Mouse (Mus musculus) CD4-positive, CD25-positive, alpha-beta regulatory T cell, adult 9 weeks (primary cell): ENCODE results near the gene Fndc5. TPM values are rescaled to one million over a fixed set of nuclear protein-coding genes. Genes with fewer than 3 reads are reported as not detected.

ENCODE experiments used
- polyA plus RNA-seq: library from polyadenylated mRNA; unstranded; fragments of 100-300 nt; shearing (Covaris generic); gene quantifications from one replicate; pipeline ENCODE4 v1.2.1, GENCODE M21; 2017

Gene Fndc5
- polyA plus RNA-seq = 0.10 TPM

DNA sequence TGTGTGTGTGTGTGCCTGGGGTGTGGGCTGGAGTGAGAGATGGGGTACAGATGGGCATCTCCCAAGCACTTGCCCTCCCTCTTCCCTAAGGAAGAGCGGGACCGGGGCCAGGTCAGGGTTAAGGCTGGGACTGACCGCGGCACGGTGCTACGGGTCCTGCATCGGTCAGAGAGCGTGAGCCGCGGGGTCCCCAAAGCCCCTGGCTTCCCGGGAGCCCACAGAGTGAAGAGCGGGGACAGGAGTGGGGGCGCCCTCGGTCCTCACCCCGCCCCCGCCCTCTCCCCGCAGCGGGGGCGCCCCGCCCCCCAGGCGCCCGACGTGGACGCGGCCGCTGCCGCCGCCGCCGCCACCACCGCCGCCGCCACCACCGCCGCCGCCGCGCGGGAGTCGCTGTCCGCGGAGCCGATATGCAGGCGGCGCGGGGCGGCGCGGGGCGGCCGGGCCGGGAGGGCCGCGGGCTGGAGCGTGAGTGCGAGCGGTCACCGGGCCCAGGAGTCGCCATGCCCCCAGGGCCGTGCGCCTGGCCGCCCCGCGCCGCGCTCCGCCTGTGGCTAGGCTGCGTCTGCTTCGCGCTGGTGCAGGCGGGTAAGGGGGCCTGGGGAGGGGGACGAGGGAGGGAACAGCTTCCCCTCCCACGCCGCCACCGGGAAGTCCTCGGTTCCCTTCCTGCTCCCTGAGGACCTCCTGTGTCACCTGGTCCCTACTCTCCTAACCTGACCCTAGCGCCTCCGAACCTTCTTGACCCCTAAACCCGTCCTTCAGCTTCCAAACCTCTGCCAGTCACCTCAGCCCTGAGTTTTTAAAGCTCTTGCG lies at the start of gene Fndc5:
Fndc5 (plus strand) TSS at position 421 of the 813 bp plus-strand sequence.

DNA sequence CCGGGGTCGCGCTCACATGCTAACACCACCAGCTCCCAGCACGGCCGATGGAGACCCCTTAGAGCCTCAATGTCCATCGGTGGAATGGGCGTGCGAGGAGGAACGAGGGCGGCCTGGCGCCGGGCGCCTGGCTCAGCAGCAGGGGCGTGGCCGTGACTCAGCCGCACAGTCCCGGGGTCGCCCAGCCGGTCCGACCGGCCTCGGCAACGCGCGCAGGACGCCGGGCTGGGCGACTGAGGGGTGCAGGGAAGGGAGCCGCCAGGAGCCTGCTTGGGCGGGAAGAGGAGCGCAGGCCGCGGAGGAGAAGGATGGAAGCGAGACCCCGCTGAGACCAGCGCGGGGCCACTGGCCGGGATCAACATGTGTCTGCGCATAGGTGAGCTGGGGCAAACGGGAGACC lies 31.4 kb upstream of the Fndc5 start, which contains the start of gene Tmem54:
Tmem54 (plus strand) TSS at position 193 of the 400 bp plus-strand sequence.

DNA sequence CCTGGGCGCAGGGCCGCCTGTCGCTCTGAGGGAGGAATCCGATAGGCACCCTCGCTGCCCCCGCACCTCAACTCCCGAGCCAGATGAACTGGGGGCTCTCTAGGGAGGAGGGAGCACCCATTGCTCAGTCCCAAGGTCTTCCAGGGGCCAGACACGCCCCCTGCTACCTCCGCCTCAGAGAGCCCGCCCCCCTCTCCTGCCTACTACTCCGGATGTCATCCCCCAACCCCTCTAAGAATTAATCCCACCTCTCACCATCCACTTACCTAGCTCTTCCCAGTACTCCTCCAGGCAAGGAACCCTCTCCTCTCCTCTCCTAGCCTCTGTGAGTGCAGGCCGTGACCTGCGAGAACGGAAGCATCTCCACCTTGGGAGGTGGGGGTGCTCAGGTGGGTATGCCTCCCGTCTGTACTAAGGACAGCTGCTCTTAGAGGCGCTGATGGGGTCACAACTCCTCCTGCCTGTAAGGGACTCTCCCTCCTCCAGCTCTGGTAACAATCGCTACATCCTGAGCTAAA lies 15.2 kb upstream of the Fndc5 start, which contains the start of gene Hpca:
Hpca (minus strand) TSS at position 468 of the 518 bp plus-strand sequence.

DNA sequence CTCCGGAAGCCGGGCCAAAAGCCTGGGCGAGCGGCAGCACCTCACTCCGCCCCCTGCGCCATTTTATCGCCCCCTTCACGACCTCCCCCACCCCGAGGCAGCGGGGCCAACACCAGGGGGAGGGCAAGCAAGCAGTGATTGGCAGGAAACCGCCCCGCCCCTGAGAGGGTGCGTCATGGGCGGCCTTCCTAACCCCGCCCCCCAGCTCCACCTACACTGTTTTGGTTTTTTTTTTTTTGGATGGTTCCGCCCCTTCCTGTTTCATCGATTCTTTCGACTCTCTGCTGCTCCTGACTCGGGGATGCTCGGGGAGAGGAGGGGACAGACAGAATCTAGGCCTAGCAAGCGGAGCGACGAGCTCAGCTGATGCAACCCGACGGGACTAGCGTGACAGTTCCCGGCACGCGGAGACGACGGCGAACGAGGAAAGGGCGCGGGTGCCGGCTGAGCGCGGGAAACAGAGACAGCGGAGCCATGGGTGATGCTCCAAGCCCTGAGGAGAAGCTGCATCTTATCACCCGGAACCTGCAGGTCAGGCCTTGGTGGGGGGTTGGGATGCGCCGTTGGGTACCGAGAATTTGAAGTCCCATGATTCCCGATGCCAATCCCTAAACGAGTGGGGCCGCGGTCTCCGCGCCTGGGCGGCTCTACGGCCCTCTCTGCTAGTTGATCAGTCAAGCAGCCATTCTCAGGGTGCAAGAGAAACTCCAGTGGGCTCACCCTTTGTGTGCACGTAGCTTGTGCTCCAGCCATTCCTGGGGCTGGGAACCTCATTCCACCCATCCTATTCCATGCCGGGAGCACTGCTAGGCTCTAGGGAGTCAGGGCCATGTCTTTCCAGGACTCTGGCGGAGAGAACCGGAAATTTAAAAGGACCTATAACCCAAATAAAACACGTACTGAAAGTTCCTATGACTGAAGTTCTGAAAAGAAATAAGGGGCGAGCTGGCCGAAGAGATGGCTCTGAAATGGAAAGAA lies 53.0 kb downstream of the Fndc5 start, which contains the start of the genes S100pbp and Yars:
S100pbp (minus strand) TSS at position 186 of the 978 bp plus-strand sequence.
Yars (plus strand) TSS at position 219 of the 978 bp plus-strand sequence.

Other genes starting within 250 kb of the Fndc5 start
- gene Azin2, start 174.6 kb upstream of the Fndc5 start, polyA plus RNA-seq = 0.17 TPM
- gene Ak2, start 145.0 kb upstream of the Fndc5 start, polyA plus RNA-seq = 162 TPM
- gene Rnf19b, start 78.7 kb upstream of the Fndc5 start, polyA plus RNA-seq = 6.3 TPM
- gene Tmem54, start 31.5 kb upstream of the Fndc5 start, polyA plus RNA-seq = not detected
- not detected for gene Hpca, start 15.0 kb upstream of the Fndc5 start, polyA plus RNA-seq
- 19.3 TPM for gene S100pbp, start 52.7 kb downstream of the Fndc5 start, polyA plus RNA-seq
- 56.3 TPM for gene Yars, start 52.8 kb downstream of the Fndc5 start, polyA plus RNA-seq
- gene C77080, start 124.4 kb downstream of the Fndc5 start, polyA plus RNA-seq = 0.26 TPM
- gene Sync, start 150.6 kb downstream of the Fndc5 start, polyA plus RNA-seq = 0.20 TPM
- gene Rbbp4, start 198.4 kb downstream of the Fndc5 start, polyA plus RNA-seq = 380 TPM
- gene Zbtb8os, start 198.7 kb downstream of the Fndc5 start, polyA plus RNA-seq = 86.8 TPM
- gene Zbtb8a, start 241.1 kb downstream of the Fndc5 start, polyA plus RNA-seq = 12.3 TPM